Mouse (Mus musculus): ENCODE measurements around the gene Lrch1. TPM values are rescaled to one million over a fixed set of nuclear protein-coding genes. Genes with fewer than 3 reads are reported as not detected.

The Lrch1 gene
- 10 to 100 TPM; 28.6 to 52.3 TPM for total RNA-seq (2021)

DNA sequence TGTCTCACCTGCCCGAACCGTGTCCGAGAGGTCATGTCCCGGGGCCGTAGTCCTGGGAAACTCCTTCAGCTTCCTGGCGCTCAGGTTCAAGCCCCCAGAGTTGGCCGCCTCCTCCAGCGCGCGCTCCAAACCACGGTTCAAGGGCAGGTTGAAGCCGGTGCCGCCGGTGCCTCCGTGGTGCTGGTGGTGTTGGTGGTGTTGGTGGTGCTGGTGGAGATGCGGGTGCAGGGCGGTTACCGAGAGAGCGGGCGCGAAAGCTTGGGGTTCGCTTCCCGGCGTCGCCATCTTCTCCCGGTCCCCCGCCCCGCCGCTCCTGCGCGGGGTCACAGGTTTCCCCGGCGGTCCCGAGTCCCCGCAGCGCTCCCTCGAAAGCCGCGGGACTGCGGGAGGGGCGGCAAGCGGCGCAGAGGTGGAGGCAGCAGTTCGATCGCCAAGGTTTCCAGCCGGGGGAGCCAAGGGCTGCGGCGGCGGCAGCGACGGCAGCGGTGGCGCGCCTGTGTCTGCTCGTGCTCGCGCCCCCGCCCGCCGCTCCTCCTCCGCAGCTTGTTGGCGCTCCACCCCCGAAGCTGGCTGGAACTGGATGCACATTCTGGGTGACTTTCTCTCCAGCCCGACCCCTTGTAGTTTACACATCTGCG is at the start of gene Lrch1:
TSS of gene Lrch1 (minus strand) at position 501 of the 638 bp plus-strand sequence.
- DNase-seq (ENCODE audit: extremely low spot score in 1 of 2, low spot score in 2 of 2) = peak; percentile 77 to 92
- intact Hi-C loops (cut with DNase I) = loop anchor here (2.0 to 10.0 kb wide), 6 partner anchors 40 to 183 kb away; no protein-coding TSS in a partner anchor

DNA sequence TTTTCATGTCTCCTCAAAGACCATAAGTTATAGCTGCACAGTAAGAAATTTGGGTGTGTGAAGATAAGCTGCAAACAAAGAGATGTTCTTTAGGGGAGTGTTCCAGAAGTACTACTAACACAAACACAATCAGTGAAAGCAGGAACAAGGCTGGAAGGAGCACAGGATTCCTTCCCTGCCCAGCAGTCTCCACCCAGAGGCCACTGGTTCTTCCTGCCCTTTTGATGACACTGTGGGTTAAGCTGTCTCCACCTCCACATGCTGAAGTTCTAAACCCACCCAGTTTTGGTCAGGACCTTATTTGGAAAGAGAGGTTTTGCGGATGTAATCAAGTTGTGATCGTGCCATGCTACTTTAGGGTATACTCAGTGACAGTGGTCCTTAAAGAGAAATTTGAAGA is 49.4 kb upstream of the Lrch1 start:
- no peak for DNase-seq (ENCODE audit: extremely low spot score in 1 of 2, low spot score in 2 of 2)
- intact Hi-C loops (cut with DNase I) = no loop called here

DNA sequence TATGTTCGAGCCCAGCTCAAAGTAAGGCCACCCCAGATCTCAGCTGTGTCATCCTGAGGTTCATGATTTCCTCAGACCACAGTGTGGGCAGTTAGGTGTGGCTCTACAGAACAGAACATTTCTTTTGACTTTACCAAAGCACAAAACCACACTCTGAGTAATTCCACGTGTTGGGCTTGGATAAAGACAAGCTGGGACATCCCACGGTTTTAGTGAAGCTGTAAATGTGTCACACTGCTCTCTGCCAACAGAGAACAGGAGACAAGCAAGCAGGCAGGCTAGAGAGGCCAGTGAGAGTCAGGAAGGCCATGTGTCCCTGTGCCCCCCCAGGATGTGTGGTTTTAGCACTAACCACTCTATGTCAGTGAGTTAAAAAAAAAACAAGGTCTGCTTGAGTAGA is 48.9 kb upstream of the Lrch1 start:
- intact Hi-C loops (cut with DNase I) = no loop called here
- DNase-seq (ENCODE audit: extremely low spot score in 1 of 2, low spot score in 2 of 2) = no peak

DNA sequence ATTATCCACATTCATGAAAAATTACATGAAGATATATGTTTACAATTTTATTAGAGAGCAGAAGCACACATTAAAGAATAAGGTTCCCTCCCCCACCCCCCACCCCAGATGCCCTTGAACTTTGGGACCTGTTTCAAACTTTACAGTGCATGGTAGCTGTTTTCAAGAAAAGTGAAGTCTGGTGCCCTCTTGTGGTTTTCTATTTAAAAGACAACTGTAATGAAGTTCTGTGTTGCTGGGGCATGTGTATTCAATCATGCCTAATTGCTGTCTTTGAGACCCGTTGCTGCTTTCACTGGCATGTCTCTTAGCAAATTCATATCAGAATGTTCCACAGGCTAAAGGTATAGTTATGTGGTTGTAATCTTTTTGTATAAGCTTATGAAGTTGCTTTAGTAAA is 42.8 kb upstream of the Lrch1 start:
- peak in 1 of 2 experiments; percentile 52 for DNase-seq (ENCODE audit: extremely low spot score in 1 of 2, low spot score in 2 of 2)
- intact Hi-C loops (cut with DNase I) = loop anchor here (5.0 kb wide), 1 partner anchor 228 kb away; no protein-coding TSS in a partner anchor

DNA sequence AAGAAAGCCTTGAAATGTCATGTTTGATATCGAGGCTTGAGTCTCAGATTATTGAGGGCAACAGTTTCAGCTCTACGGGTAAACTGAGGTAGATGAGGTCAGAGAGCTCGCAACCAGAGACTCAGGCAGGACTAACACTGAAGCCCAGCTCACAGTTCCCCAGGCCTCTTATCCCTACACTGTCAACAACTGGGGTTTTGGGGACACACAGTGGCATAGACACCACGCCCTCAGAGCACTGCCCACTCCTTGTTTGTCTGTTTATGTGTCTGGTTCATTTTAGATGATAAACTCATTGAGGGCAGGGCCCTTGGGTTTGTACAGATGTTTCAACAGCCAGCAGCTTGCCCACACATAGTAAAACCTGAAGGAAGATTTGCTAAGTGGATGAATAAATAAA is 42.2 kb upstream of the Lrch1 start:
- intact Hi-C loops (cut with DNase I) = loop anchor here (5.0 kb wide), 1 partner anchor 228 kb away; no protein-coding TSS in a partner anchor
- no peak for DNase-seq (ENCODE audit: extremely low spot score in 1 of 2, low spot score in 2 of 2)

DNA sequence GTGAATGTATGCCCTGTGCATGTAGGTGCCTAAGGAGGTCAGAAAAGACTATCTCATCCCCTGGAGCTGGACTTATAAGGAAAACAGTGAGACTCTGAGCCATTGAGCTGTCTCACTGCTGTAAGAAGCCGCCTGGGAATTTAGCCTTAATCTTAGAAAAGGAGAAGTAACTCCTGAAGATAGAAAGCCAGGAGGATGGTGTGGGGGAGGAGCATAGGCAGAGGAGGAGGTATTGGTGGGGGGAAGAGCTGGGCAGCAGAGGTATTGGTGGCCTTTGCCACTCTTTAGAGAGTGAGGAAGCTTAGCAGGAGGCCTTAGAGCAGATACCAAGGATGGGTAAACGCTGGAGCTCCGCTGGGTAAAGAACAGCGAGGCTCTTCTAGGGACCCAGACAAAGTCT is 41.6 kb upstream of the Lrch1 start:
- no peak for DNase-seq (ENCODE audit: extremely low spot score in 1 of 2, low spot score in 2 of 2)
- intact Hi-C loops (cut with DNase I) = no loop called here

DNA sequence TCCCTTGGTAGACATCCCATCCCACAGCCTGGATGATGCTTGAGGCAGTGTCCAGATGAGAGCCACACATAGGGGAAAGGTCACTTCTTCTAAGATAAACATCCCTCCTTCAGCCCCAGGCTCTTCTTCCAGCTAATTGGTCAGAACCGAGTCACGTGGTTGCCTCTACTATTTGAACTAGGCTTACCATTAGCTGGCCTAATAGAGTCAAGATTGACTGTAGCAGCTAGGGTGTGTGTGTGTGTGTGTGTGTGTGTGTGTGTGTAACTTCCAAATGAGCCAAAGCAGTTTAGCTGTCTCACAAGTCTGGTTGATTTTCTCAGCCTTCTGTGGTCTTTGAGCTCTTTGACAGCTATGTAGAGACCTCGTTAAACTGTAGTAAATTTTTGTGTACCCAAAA is 38.9 kb upstream of the Lrch1 start:
- DNase-seq (ENCODE audit: extremely low spot score in 1 of 2, low spot score in 2 of 2) = no peak
- intact Hi-C loops (cut with DNase I) = no loop called here

DNA sequence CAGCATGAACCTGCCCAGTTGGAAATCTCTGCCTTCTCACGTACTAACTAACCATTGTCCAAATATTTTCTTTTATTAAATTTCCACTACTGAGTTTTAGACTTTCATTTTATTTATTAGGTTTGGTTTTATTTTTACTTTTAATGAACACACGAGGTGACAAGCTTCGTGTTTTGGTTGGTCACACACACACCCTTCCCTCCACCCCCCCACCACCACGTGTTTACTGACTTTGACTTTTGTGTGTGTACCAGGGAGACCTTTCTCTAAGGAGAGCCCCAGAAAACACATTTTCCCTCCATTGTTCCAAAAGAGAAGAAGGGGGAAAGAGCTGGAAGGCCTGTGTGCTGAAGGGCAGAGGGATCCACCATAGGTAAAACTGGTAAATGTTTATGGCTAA is 38.0 kb upstream of the Lrch1 start:
- DNase-seq (ENCODE audit: extremely low spot score in 1 of 2, low spot score in 2 of 2) = no peak
- intact Hi-C loops (cut with DNase I) = no loop called here

DNA sequence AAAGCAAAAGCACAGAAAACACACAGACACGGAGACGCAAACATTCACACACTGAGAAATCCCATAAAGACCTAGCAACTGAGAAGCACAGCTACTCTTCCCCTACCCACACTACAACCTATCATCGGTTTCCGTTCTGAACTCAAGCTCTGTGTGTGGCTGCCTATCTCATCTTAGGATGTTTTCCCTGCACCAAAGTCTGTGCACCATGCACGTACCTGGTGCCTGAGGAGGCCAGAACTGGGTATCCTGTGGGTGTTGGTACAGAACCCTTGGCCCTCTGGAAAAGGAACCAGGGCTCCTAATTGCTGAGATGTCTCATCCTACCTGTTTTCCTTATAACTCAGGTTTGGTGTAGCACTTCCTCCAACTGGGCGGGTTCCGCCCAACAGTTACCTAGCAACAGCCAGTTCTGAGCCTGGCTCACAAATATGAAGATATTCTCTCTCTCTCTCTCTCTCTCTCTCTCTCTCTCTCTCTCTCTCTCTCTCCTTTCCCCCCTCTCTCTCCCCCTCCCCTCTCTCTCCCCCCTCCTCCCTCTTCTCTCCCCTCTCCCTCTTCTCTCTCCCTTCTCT is 37.2 kb upstream of the Lrch1 start:
- intact Hi-C loops (cut with DNase I) = no loop called here
- no peak for DNase-seq (ENCODE audit: extremely low spot score in 1 of 2, low spot score in 2 of 2)

DNA sequence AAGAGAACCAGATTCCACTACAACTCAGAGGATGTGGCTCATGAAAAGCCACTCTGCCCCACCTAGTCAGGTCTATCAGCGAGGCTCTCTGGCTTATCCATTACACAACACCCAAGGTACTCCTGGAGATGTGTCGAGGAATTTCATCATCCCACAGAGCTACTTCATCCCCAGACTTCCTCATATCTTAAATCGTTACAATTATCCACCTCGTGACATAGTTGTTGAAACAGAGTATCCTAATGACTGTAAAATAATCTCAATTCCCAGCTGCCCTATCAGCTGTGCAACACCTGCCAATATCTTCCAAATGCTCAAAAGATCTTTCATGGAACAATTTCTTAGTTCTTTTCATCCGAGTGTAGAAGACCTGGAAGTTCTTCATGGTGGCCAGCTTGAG is 35.4 kb upstream of the Lrch1 start:
- intact Hi-C loops (cut with DNase I) = no loop called here
- DNase-seq (ENCODE audit: extremely low spot score in 1 of 2, low spot score in 2 of 2) = no peak

DNA sequence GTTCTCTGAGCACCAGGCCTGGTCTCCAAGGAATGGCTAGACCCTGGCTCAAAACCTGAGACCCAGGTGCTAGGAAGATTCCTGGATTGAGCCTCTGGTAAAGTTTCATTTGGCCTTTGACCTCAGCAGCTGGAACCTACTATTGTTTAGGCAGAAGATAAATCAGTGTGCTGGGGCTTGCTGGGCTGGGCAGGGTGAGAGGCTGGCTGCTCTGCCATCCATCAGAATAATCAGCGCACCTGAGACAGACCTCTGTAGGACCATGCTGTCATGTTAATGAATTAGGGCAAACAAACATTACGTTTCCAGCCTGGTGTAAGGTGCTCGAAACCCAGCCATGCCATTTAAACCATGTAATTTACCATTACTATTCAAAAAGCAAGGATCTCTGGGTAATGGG is 33.3 kb upstream of the Lrch1 start:
- intact Hi-C loops (cut with DNase I) = no loop called here

DNA sequence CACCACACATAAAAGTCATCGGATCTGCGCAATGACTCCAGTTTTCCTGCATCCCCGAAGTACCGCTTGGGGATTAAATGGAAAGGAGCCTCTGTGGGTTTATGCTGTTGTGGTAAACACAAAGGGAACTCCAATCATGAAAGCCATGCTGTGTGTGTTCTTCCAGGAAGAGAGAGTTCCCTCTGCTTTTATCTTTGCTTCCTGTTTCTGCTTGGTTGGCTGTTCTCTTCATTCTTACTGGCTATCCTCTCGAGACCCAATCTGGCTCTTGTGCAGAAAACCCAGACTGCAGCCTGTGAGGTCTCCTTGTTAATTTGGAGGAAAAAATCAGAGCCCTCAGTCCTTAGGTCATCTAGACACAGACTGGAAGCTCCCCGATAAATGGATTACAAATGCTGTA is 29.3 kb upstream of the Lrch1 start:
- intact Hi-C loops (cut with DNase I) = no loop called here
- DNase-seq (ENCODE audit: extremely low spot score in 1 of 2, low spot score in 2 of 2) = no peak

More for the DNA sequence above, 33.3 kb upstream of the Lrch1 start:
- no peak for DNase-seq (ENCODE audit: extremely low spot score in 1 of 2, low spot score in 2 of 2)

DNA sequence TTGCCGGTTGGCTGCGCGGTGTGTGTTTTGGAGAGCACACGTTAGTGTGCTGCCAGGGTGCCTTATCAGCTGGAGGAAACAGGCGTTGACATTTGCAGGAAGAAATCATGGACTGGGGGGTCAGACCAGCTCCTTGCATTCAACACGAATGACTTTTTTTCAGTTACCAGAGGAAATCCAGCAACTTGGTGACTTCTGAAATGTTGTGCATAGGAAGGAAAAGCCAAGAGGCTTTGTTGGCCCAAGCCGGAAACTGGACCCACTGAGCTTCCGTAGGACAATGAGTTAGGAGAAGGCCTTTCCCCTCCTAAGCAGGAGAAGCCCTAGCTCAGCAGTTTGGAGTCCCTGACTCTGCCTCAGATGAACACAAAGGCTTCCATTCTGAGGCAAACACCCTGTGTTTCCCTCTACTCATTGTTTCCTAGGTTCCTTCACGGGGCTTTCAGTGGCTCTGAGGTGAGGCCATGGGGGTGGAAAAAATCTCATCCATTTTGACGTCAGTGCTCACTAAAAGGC is 26.5 kb upstream of the Lrch1 start:
- intact Hi-C loops (cut with DNase I) = no loop called here
- peak in 1 of 2 experiments; percentile 61 for DNase-seq (ENCODE audit: extremely low spot score in 1 of 2, low spot score in 2 of 2)

DNA sequence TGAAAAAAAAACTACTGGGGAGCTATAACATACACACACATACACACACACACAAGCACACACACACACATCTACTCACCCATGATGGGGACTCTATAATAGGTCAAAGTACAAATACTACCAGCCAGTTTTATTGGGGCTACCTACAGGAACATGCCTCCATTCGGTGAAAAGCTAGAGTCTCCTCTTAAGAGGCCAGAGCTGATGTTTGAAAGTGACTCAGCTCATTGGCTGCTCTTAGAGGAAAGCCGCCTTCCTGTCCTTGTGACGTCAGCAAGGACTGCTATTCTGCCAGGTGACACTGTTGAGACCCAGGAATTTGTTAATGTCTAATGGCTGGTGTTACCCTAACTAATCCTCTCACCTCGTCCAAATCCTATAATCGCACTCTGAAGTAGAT is 25.0 kb upstream of the Lrch1 start:
- no peak for DNase-seq (ENCODE audit: extremely low spot score in 1 of 2, low spot score in 2 of 2)
- intact Hi-C loops (cut with DNase I) = no loop called here

DNA sequence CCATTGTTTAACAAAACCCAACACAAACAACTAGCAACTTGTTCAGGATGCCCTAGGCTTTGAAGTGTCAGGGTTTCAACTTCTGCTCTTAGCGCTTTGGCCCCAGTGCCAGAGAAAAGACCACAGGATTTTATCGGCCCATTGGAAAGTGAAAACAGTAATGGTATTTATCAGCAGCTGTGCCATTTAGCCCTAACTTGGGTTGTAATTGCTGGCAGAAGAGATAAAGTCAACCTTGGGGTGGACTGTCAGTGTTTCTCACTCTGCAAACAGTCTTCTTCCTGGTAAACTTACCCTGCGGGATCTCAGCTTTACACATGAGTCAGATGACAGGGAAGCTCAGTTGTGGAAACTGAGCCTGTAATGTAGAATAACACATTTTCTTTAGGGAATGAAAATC is 24.5 kb upstream of the Lrch1 start:
- intact Hi-C loops (cut with DNase I) = no loop called here
- no peak for DNase-seq (ENCODE audit: extremely low spot score in 1 of 2, low spot score in 2 of 2)

DNA sequence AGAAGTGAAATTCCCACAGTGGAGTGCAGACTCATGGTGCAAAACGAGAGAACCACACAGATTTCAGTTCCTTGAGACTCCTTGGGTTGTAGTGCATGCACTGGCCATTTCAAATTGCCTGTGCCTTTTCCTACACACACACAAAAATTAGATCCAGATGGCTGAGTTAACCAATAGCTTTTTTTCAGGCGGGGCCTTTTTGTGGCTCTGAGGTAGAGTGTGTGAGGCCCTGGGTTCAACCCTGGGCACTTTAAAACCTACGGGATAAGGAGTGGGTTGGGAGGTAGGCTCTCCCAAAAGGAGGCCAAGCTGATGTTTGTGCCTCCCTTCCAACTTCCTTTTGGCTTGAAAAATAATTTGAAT is 15.7 kb upstream of the Lrch1 start:
- intact Hi-C loops (cut with DNase I) = no loop called here
- DNase-seq (ENCODE audit: extremely low spot score in 1 of 2, low spot score in 2 of 2) = no peak

DNA sequence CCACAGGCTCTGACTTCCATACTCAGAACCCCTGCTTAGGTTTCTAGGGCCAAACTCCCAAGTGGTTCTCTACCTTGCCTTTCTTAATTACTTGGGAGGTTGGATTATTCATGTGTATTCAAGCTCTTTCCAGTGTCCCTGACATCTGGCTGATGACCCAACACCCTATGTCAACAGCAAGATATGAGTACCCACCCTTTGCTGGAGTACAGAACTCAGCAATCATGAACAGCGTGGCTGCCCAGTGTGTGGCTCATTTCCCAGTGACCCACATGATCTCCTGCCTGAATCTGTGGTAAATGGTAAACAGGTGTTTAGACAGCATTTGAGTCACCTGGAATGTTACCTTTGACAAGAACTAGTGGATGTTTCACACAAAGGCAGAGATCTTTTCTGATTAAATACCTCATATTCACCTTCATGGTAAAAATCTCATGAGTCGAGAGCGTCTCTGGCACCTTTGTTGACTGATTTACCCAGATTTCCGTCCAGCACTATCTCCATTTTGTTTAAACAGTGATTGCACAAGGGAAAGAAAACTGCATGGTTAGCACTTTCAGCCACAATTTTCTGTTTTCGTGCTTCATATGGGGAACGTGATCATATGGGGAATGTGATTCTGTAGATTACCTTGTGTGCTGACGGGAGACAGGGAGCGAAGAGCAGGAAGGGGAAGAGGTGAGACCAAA is 15.2 kb upstream of the Lrch1 start:
- DNase-seq (ENCODE audit: extremely low spot score in 1 of 2, low spot score in 2 of 2) = no peak
- intact Hi-C loops (cut with DNase I) = no loop called here

DNA sequence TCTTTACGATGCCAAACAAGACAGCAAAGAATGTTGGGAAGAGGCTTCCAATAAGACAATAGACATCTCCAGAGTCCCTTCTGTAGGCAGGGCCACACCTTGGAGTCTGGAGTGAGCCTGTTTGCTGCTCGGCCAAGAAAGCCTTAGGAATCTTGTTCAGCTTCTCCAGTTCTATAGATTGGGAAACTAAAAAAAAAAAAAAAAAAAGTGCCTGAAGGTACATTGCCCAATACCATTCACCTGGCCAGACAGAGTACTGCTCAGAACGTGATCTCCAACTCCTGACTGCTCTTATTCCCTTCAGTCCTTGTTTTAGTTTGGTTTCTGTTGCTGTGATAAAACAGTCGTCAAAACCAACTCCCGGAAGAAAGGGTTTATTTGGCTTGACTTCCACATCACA is 12.9 kb upstream of the Lrch1 start:
- intact Hi-C loops (cut with DNase I) = no loop called here
- no peak for DNase-seq (ENCODE audit: extremely low spot score in 1 of 2, low spot score in 2 of 2)

DNA sequence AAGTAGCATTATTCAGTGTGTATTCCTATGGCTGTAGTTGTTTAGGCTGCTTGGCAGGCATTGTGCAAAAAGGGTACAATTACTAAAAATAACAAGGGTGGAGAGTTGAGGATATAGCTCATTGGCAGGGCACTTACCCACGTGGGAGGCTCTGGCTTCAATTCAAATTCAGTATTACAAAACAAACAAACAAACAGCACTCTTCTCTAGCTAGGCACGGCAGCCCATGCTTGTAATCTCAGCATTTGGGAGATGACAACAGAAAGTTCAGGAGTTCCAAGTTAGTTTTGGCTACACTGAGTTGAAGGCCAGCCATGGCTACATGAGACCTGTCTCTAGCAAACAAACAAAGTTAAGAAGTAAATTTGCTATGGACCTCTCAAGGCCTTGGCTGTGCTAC is 9.0 kb upstream of the Lrch1 start:
- intact Hi-C loops (cut with DNase I) = no loop called here
- DNase-seq (ENCODE audit: extremely low spot score in 1 of 2, low spot score in 2 of 2) = no peak

DNA sequence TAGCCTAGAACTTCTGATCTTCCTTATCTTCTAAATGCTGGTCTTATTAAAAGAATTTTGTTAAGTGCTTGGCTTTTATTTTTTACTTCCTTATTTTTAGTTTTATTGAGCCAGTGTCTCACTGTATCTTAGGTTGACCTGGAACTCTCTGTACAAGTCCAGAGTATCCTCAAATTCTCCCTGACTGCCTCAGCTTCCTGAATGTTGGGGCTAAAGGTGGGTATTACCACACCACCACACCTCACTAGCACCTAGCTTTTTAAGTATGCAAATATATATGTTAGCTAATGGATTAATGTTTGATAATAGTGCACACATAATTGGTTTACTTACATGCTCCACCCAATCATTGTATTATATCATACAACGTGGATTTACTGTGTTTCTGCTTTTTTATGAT is 8.6 kb upstream of the Lrch1 start:
- DNase-seq (ENCODE audit: extremely low spot score in 1 of 2, low spot score in 2 of 2) = no peak
- intact Hi-C loops (cut with DNase I) = no loop called here

Data from left cerebral cortex, postnatal 10 days (tissue).